ENCODE assay signal across 25 mouse cellular contexts in genomic region chr16:34405094-34405493, GRCm38 (mm10).
DNase-seq lines count a peak whose midpoint lies in the region; ATAC-seq lines count a peak whose summit lies in the region.
"Had no signal": no experiment of that assay in that cellular context is flagged by ENCODE, and none has a peak within 500 bp of the region (broad histone marks: within the 10 kb centered on the region; RNA-seq: fewer than 3 reads in every experiment).

No protein-coding gene starts in this region.

- ATAC-seq in frontal cortex, adult (ENCODE audit: low TSS enrichment): peak; percentile 86
- ATAC-seq in heart, embryonic 11.5 days (replicated peaks; ENCODE audit: insufficient number of reproducible peaks, low FRiP score, low TSS enrichment): no peak
- ATAC-seq in forebrain, embryonic 14.5 days: no peak
- ATAC-seq: activated CD4-positive, CD25-positive, alpha-beta regulatory T cell, adult 4 months; forebrain, embryonic 15.5 days; hindbrain, postnatal 0 days; inflammation-experienced regulatory T-cells, adult 6 months; intestine, embryonic 16.5 days had no signal

- WGBS in heart, embryonic 11.5 days (ENCODE audit: insufficient replicate concordance): 47% methylated on average over 5 of the region's 5 CpGs
- 79% methylated on average over 5 of the region's 5 CpGs for WGBS in forebrain, embryonic 14.5 days

- no peaks in the 10 kb centered on the region for H3K27me3 ChIP-seq in heart, embryonic 11.5 days (ENCODE audit: control insufficient read depth, insufficient read depth, low read length)
- no peaks in the 10 kb centered on the region for H3K27me3 ChIP-seq in forebrain, embryonic 14.5 days (replicated peaks; ENCODE audit: control insufficient read depth, insufficient read depth, low read length)
- H3K27me3 ChIP-seq: embryonic facial prominence, embryonic 12.5 days; embryonic facial prominence, embryonic 15.5 days; forebrain, embryonic 15.5 days; hindbrain, embryonic 12.5 days had no signal

- no peak overlapping the region for H3K4me3 ChIP-seq in heart, embryonic 11.5 days (ENCODE audit: low read depth, low read length)
- H3K4me3 ChIP-seq in forebrain, embryonic 14.5 days (ENCODE audit: low read depth, low read length): no peak overlapping the region
- H3K4me3 ChIP-seq: embryonic facial prominence, embryonic 12.5 days; embryonic facial prominence, embryonic 15.5 days; forebrain, embryonic 15.5 days; heart, adult 2 months; heart, embryonic 10.5 days; hindbrain, embryonic 12.5 days had no signal

- DNase-seq in frontal cortex, postnatal 10 days (ENCODE audit: low spot score in 2 of 2): no peak
- DNase-seq in heart, adult 11 months: peak; percentile 81
- DNase-seq in left cerebral cortex, adult 11 months (ENCODE audit: low spot score): peak; percentile 46
- no peak for DNase-seq in left cerebral cortex, postnatal 10 days (ENCODE audit: extremely low spot score in 1 of 2, low spot score in 2 of 2)
- DNase-seq in brain, adult 2 months (ENCODE audit: low read depth, low spot score): peak; percentile 81
- DNase-seq in forebrain, embryonic 14.5 days (ENCODE audit: low spot score): no peak
- DNase-seq: adrenal gland, postnatal 10 days; adrenal gland, postnatal 36 days; cerebellum, adult 11 months; cerebellum, adult 2 months; cerebellum, adult 9-11 months; cerebellum, postnatal 25 days; gastrocnemius, postnatal 25 days; heart, adult 2 months had no signal

- no peak overlapping the region for H3K9ac ChIP-seq in heart, embryonic 11.5 days (ENCODE audit: low read depth, low read length)
- no peak overlapping the region for H3K9ac ChIP-seq in forebrain, embryonic 14.5 days (ENCODE audit: low read length)
- H3K9ac ChIP-seq: embryonic facial prominence, embryonic 12.5 days; embryonic facial prominence, embryonic 15.5 days; forebrain, embryonic 15.5 days; hindbrain, embryonic 12.5 days had no signal

- no peak overlapping the region for H3K27ac ChIP-seq in heart, embryonic 11.5 days (ENCODE audit: low read depth, low read length)
- no peak overlapping the region for H3K27ac ChIP-seq in forebrain, embryonic 14.5 days (ENCODE audit: low read depth, low read length)
- H3K27ac ChIP-seq: embryonic facial prominence, embryonic 12.5 days; embryonic facial prominence, embryonic 15.5 days; forebrain, embryonic 15.5 days; heart, adult 2 months; heart, embryonic 10.5 days; hindbrain, embryonic 12.5 days; hindbrain, postnatal 0 days had no signal

- H3K4me2 ChIP-seq in heart, embryonic 11.5 days: no peak overlapping the region
- no peak overlapping the region for H3K4me2 ChIP-seq in forebrain, embryonic 14.5 days (ENCODE audit: low read length)
- H3K4me2 ChIP-seq: embryonic facial prominence, embryonic 12.5 days; embryonic facial prominence, embryonic 15.5 days; forebrain, embryonic 15.5 days; hindbrain, embryonic 12.5 days had no signal

- no peaks in the 10 kb centered on the region for H3K36me3 ChIP-seq in heart, embryonic 11.5 days (ENCODE audit: control insufficient read depth, insufficient read depth, low read length)
- no peaks in the 10 kb centered on the region for H3K36me3 ChIP-seq in forebrain, embryonic 14.5 days (ENCODE audit: control insufficient read depth, insufficient read depth, low read length)
- H3K36me3 ChIP-seq: embryonic facial prominence, embryonic 12.5 days; embryonic facial prominence, embryonic 15.5 days; forebrain, embryonic 15.5 days; heart, embryonic 10.5 days; hindbrain, embryonic 12.5 days had no signal

- H3K9me3 ChIP-seq in heart, embryonic 11.5 days (replicated peaks; ENCODE audit: control insufficient read depth, low read length): no peaks in the 10 kb centered on the region
- no peaks in the 10 kb centered on the region for H3K9me3 ChIP-seq in forebrain, embryonic 14.5 days (replicated peaks; ENCODE audit: control insufficient read depth, low read length)
- H3K9me3 ChIP-seq: embryonic facial prominence, embryonic 12.5 days; embryonic facial prominence, embryonic 15.5 days; forebrain, embryonic 15.5 days; heart, embryonic 10.5 days; hindbrain, embryonic 12.5 days had no signal

- H3K4me1 ChIP-seq in heart, embryonic 11.5 days (ENCODE audit: control insufficient read depth, insufficient read depth, low read length): no peaks in the 10 kb centered on the region
- peaks cover 2% of the 10 kb centered on the region; the same call in 1 of the 2 replicates for H3K4me1 ChIP-seq in forebrain, embryonic 14.5 days (ENCODE audit: control insufficient read depth, insufficient read depth, low read length)
- H3K4me1 ChIP-seq: embryonic facial prominence, embryonic 15.5 days had no signal

- intact Hi-C loops in left cerebral cortex, postnatal 10 days (cut with DNase I): no loop called here

Comparison
In these comparisons a context has a peak if more than half of its experiments do, and no peak if none do; other contexts are left out.
1. DNase-seq: peak in heart, adult 11 months (single experiment), left cerebral cortex, adult 11 months (single experiment) and brain, adult 2 months (single experiment); none in frontal cortex, postnatal 10 days (0 of 2), left cerebral cortex, postnatal 10 days (0 of 2) and forebrain, embryonic 14.5 days (single experiment).